Mouse (Mus musculus): Measurements from ENCODE around the gene Srrm4.

- TF ChIP-seq ETS1 (IDR thresholded peaks at IDR 0.05; ENCODE audit: low read depth, low read length) (no peak), GATA1 (IDR thresholded peaks at IDR 0.05; ENCODE audit: low read depth, low read length) (no peak), TAL1 (IDR thresholded peaks at IDR 0.05; ENCODE audit: low read length) (no peak), SIN3A (IDR thresholded peaks at IDR 0.05; ENCODE audit: low read length) (no peak)
These were observed 145.1 kb downstream of the Srrm4 start for GRCm38 (mm10) chr5:116446552-116446951.

All from MEL (cell line).